Mouse (Mus musculus): ENCODE data around the gene Hint1.

DNA sequence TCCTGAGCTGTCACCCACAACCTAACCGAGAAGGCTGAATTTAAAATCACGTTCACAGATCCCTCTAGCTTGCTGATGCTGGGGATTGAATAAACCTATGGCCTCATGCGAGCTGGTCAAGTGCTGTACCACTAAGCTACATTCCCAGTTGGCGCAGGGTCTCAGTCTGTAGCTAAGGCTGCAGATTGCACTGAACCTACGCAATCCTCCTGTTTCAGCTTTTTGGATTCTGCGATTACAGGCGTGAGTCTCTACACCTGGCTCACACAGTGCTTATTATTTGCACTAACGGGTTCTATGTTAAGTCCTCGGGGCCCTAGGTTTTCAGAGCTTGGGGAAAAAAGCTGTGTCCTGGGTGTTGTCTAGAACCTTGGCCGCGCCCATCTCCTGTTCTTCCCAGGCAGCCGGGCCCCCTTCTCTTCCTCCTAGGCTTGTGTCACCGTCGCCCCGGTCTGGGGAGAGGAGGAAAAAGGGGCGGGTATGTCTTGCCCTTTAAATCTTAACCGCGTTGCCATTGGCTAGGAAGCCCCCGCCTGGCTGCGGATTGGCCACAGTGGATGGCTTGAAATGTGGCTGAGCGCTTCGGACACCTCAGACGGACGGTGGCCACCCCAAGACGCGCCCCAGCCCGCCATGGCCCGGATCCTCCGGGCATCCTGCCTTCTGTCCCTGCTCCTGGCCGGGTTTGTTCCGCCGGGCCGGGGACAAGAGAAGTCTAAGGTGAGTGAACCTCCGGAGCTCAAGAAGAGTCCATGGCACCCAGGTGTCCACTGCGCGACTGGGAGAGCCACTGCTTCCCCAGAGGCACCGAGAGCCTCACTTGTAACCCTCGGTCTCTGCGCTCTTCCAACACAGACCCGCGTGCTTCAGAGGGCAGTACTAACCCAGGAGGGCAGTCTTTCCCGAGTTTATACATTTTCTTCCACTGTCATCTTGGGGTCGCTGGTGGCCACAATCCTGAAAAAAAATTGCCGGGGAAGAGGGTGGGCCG is 36.4 kb downstream of the Hint1 start, which contains the start of gene Gpx3:
- no peak for TF ChIP-seq CTCF (IDR thresholded peaks at IDR 0.05; ENCODE audit: control insufficient read depth, insufficient read depth, low read length)
- peak; percentile 24; the same call in 1 of the 2 replicates for TF ChIP-seq POLR2A (IDR thresholded peaks at IDR 0.05; ENCODE audit: borderline replicate concordance, control insufficient read depth, low read depth, low read length)
